Mouse (Mus musculus) C2C12 (cell line): Measurements from ENCODE around the gene Acsf3.

Experiments used
- CEBPB ChIP-seq: IDR thresholded peaks from one replicate; pipeline ENCODE4 v1.6.1; 2011; ENCODE audit warnings: low read depth, mild to moderate bottlenecking, control low read depth, moderate library complexity
- CTCF ChIP-seq: IDR thresholded peaks from one replicate; pipeline ENCODE4 v1.5.1; 2011; ENCODE audit not compliant: control insufficient read depth, insufficient read depth, insufficient read length
- MAX ChIP-seq: IDR thresholded peaks from one replicate; pipeline ENCODE4 v1.6.1; 2011; ENCODE audit warnings: mild to moderate bottlenecking, control low read depth
- MYOG ChIP-seq: IDR thresholded peaks from one replicate; pipeline ENCODE4 v1.6.1; 2011; ENCODE audit not compliant: control insufficient read depth, insufficient read length; ENCODE audit errors: extremely low read depth
- USF1 ChIP-seq: IDR thresholded peaks from one replicate; pipeline ENCODE4 v1.6.1; 2011; ENCODE audit warnings: low read depth, mild to moderate bottlenecking, control low read depth, moderate library complexity

DNA sequence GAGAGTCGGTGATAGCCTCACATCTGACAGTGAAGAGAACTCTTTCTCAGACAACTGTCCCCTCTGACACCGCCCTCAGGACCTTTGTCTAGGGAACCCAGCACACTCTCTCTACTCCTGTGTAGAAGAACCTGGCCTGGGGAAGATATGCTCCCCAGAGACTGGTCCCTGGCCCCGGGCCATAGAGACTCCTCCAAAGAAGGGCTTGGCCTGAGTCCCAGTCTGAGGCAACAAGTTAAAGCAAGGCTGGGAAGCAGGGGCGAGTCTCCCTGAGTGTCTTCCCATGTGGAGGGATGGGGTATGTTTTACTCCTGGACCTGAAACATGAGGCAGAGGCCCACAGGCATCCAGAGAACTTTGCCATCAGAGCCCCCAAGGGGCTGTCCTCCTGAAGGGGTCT lies 70.4 kb downstream of the Acsf3 start:
- TF ChIP-seq CTCF (no peak), USF1 (no peak), MAX (no peak), CEBPB (no peak), MYOG (no peak)
